In the genomic region with DNA sequence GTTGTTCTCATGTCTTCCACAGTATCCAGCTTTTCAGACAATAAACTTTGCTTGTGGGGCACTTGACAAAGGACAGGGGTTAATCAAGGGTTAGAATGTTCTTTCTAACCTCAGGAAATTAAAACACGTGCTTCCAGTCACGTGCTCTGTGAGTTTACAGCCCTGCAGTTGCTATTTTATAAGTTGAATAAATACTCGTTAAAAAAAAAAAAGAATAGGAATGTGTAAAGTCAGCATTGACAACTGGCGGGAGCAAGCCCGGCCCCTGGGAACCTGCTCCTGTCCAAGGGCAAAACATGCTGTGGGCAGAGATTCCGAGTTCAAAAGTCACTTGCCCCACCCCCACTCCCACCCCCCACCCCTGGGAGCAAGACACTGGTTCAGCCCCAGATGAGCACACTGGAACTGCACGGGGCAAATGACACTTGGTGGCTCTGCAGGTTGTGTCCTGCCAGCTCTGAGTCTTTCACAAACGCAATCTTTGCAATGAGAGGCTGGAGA, we compare ENCODE assay signal across 12 mouse cellular contexts.
DNase-seq lines count a peak whose midpoint lies in the region; ATAC-seq lines count a peak whose summit lies in the region.
"Had no signal": no experiment of that assay in that cellular context is flagged by ENCODE, and none has a peak within 500 bp of the region (broad histone marks: within the 10 kb centered on the region; RNA-seq: fewer than 3 reads in every experiment).

No protein-coding gene starts in this region.

- H3K27ac ChIP-seq in liver, embryonic 11.5 days (ENCODE audit: low read depth, low read length): no peak overlapping the region
- 0 out of 2 replicates have a peak overlapping the region, but pooled peaks have one; percentile 44 for H3K27ac ChIP-seq in embryonic facial prominence, embryonic 10.5 days (replicated peaks)
- H3K27ac ChIP-seq: hindbrain, postnatal 0 days; midbrain, embryonic 12.5 days had no signal

- no peaks in the 10 kb centered on the region for H3K9me3 ChIP-seq in liver, embryonic 11.5 days (ENCODE audit: control insufficient read depth, low read length)
- no peaks in the 10 kb centered on the region for H3K9me3 ChIP-seq in embryonic facial prominence, embryonic 10.5 days
- H3K9me3 ChIP-seq: midbrain, embryonic 12.5 days had no signal

- H3K4me2 ChIP-seq in liver, embryonic 11.5 days: no peak overlapping the region
- H3K4me2 ChIP-seq: midbrain, embryonic 12.5 days had no signal

- intact Hi-C loops in gastrocnemius, postnatal 14 days (cut with DNase I; ENCODE audit: low total_unique reads): no loop called here

- H3K36me3 ChIP-seq in liver, embryonic 11.5 days (ENCODE audit: control insufficient read depth, insufficient read depth, low read length): no peaks in the 10 kb centered on the region
- H3K36me3 ChIP-seq in embryonic facial prominence, embryonic 10.5 days (replicated peaks): no peaks in the 10 kb centered on the region
- H3K36me3 ChIP-seq: midbrain, embryonic 12.5 days had no signal

- WGBS in liver, embryonic 11.5 days: 53% methylated on average over 8 of the region's 8 CpGs
- 37% methylated on average over 8 of the region's 8 CpGs for WGBS in embryonic facial prominence, embryonic 10.5 days

- no peaks in the 10 kb centered on the region for H3K4me1 ChIP-seq in liver, embryonic 11.5 days (replicated peaks; ENCODE audit: control insufficient read depth, insufficient read depth, low read length)
- peaks cover 28% of the 10 kb centered on the region for H3K4me1 ChIP-seq in embryonic facial prominence, embryonic 10.5 days
- H3K4me1 ChIP-seq: midbrain, embryonic 12.5 days had no signal

- no peak overlapping the region for H3K4me3 ChIP-seq in liver, embryonic 11.5 days (ENCODE audit: low read depth, low read length)
- H3K4me3 ChIP-seq in embryonic facial prominence, embryonic 10.5 days: no peak overlapping the region
- H3K4me3 ChIP-seq: midbrain, embryonic 12.5 days had no signal

- H3K9ac ChIP-seq in liver, embryonic 11.5 days (ENCODE audit: low read depth, low read length): no peak overlapping the region
- H3K9ac ChIP-seq: midbrain, embryonic 12.5 days had no signal

- DNase-seq in liver: peak; percentile 15
- no peak for DNase-seq in liver, embryonic 11.5 days (ENCODE audit: low spot score)
- DNase-seq in embryonic facial prominence, embryonic 10.5 days (ENCODE audit: low spot score): no peak
- peak; percentile 68 for DNase-seq in kidney, postnatal 10 days
- DNase-seq in cerebellum, adult 9-10 months: no peak
- no peak for DNase-seq in gastrocnemius, postnatal 14 days
- DNase-seq: cerebellum, adult 11 months; retina, postnatal 1 day had no signal

- no peak for ATAC-seq in liver, embryonic 11.5 days (replicated peaks; ENCODE audit: low FRiP score)
- peak; percentile 10; the same call in 1 of the 2 replicates for ATAC-seq in monocyte, adult 5-6 weeks (replicated peaks; ENCODE audit: insufficient number of reproducible peaks, low FRiP score, low TSS enrichment, poor library complexity, severe bottlenecking)
- ATAC-seq in megakaryocyte-erythroid progenitor cell, adult 5-6 weeks (replicated peaks; ENCODE audit: low FRiP score, low TSS enrichment, poor library complexity, severe bottlenecking): no peak
- ATAC-seq: hindbrain, postnatal 0 days had no signal

- no peaks in the 10 kb centered on the region for H3K27me3 ChIP-seq in liver, embryonic 11.5 days (replicated peaks; ENCODE audit: control insufficient read depth, insufficient read depth, low read length)
- H3K27me3 ChIP-seq in embryonic facial prominence, embryonic 10.5 days (replicated peaks; ENCODE audit: low read depth, poor library complexity, severe bottlenecking): 0 out of 2 replicates have a peak, but pooled peaks cover 3% of the 10 kb centered on the region
- H3K27me3 ChIP-seq: midbrain, embryonic 12.5 days had no signal

Comparison
In these comparisons a context has a peak if more than half of its experiments do, and no peak if none do; other contexts are left out.
1. DNase-seq: peak in liver (single experiment) and kidney, postnatal 10 days (single experiment); none in liver, embryonic 11.5 days (single experiment), embryonic facial prominence, embryonic 10.5 days (single experiment), cerebellum, adult 9-10 months (single experiment) and gastrocnemius, postnatal 14 days (single experiment).